Mouse (Mus musculus) heart, embryonic 14.5 days (tissue): Measurements from ENCODE around the gene Arhgap33. TPM values are rescaled to one million over a fixed set of nuclear protein-coding genes. Genes with fewer than 3 reads are reported as not detected.
"Not testable (repeated sequence)": the region's sequence is repeated elsewhere in the genome, so short reads cannot be mapped to it uniquely, and the experiment has no call there.

Experiments used
- ATAC-seq: fragments of 200-750 bp; cut with Nextera tagmentation; 2 replicates; pipeline ENCODE4 v1.8.0; 2017; ENCODE audit warnings: low read depth, moderate TSS enrichment; ENCODE audit not compliant: insufficient number of reproducible peaks, insufficient read depth, low FRiP score
- H3K27ac ChIP-seq, 2 experiments: fragments of 200-500 bp in 1 of 2; fragments of 300-500 bp in 1 of 2; sonication (generic) in 1 of 2; replicated peaks in 1 of 2; 2 replicates each; pipeline ENCODE4 v1.5.1; 2012 to 2014; ENCODE audit warnings: low read depth in 2 of 2, low read length in 2 of 2, control low read depth in 1 of 2, mild to moderate bottlenecking in 1 of 2, mixed read lengths in 1 of 2; ENCODE audit not compliant: control insufficient read depth in 1 of 2, insufficient read depth in 1 of 2
- H3K27me3 ChIP-seq: fragments of 300-500 bp; sonication (generic); 2 replicates; pipeline ENCODE4 v1.6.1; 2014; ENCODE audit warnings: mild to moderate bottlenecking, low read length, control low read depth; ENCODE audit not compliant: control insufficient read depth, insufficient read depth
- H3K36me3 ChIP-seq: fragments of 300-500 bp; sonication (generic); 2 replicates; pipeline ENCODE4 v1.6.1; 2014; ENCODE audit warnings: mild to moderate bottlenecking, control low read depth, low read length, mixed read lengths; ENCODE audit not compliant: control insufficient read depth, insufficient read depth
- H3K4me1 ChIP-seq, 2 experiments: fragments of 200-500 bp in 1 of 2; fragments of 300-500 bp in 1 of 2; sonication (generic) in 1 of 2; 2 replicates each; pipeline ENCODE4 v1.6.1; 2012 to 2014; ENCODE audit warnings: low read length in 2 of 2, control low read depth in 1 of 2, mixed read lengths in 1 of 2; ENCODE audit not compliant: control insufficient read depth in 2 of 2, insufficient read depth in 2 of 2
- H3K4me2 ChIP-seq: fragments of 300-500 bp; sonication (generic); 2 replicates; pipeline ENCODE4 v1.6.1; 2014; ENCODE audit warnings: mild to moderate bottlenecking, low read length
- H3K4me3 ChIP-seq, 2 experiments: fragments of 200-500 bp in 1 of 2; fragments of 300-500 bp in 1 of 2; sonication (generic) in 1 of 2; 2 replicates each; pipeline ENCODE4 v1.5.1; 2012 to 2014; ENCODE audit warnings: low read length in 2 of 2, mild to moderate bottlenecking in 2 of 2, control low read depth in 1 of 2, low read depth in 1 of 2, moderate library complexity in 1 of 2; ENCODE audit not compliant: control insufficient read depth in 1 of 2, insufficient read depth in 1 of 2
- H3K9ac ChIP-seq: fragments of 300-500 bp; sonication (generic); 2 replicates; pipeline ENCODE4 v1.6.1; 2014; ENCODE audit warnings: mild to moderate bottlenecking, low read length
- H3K9me3 ChIP-seq: fragments of 300-500 bp; sonication (generic); 2 replicates; pipeline ENCODE4 v1.6.1; 2016; ENCODE audit warnings: low read length, control low read depth; ENCODE audit not compliant: control insufficient read depth
- WGBS: fragments of 180-500 bp; shearing (Covaris S2); extraction: QIAGEN DNeasy Blood & Tissue Kit; methylation state at CpG from one replicate; pipeline ENCODE4 v1.1.7; 2014; 5-methylcytosine and 5-hydroxymethylcytosine counted together
- polyA plus RNA-seq: library from polyadenylated mRNA; unstranded; fragments of >200 nt; fragmentation: Nextera tagmentation; extraction: Ambion mirVana; gene quantifications from 2 replicates; pipeline ENCODE4 v1.2.1, GENCODE M21; 2014

The Arhgap33 gene
- polyA plus RNA-seq, 1 experiment from 2014 or later, result 9.0 TPM

GRCm38 (mm10) chr7:30518325-30518724 lies 16.5 kb downstream of the Arhgap33 start:
- H3K4me1 ChIP-seq, result no peaks in the 10 kb centered on the region
- H3K36me3 ChIP-seq, result no peaks in the 10 kb centered on the region
- no peak for ATAC-seq
- H3K9me3 ChIP-seq, result no peaks in the 10 kb centered on the region
- H3K27ac ChIP-seq, result no peak overlapping the region
- no peak overlapping the region for H3K4me2 ChIP-seq
- peaks cover 14% of the 10 kb centered on the region; the same call in 1 of the 2 replicates for H3K27me3 ChIP-seq
- WGBS, result 36% methylated on average over 8 of the region's 8 CpGs
- H3K4me3 ChIP-seq, result no peak overlapping the region
- no peak overlapping the region for H3K9ac ChIP-seq

- no peak overlapping the region for H3K9ac ChIP-seq
- no peak overlapping the region for H3K4me2 ChIP-seq
- H3K4me1 ChIP-seq, result no peaks in the 10 kb centered on the region
- ATAC-seq, result no peak
- H3K36me3 ChIP-seq, result no peaks in the 10 kb centered on the region
- H3K27me3 ChIP-seq, result peaks cover 14% of the 10 kb centered on the region; the same call in 1 of the 2 replicates
- H3K4me3 ChIP-seq, result no peak overlapping the region
- H3K9me3 ChIP-seq, result no peaks in the 10 kb centered on the region
- H3K27ac ChIP-seq, result no peak overlapping the region
- 49% methylated on average over 24 of the region's 24 CpGs for WGBS
Observed at GRCm38 (mm10) chr7:30515003-30515760, 19.7 kb downstream of the Arhgap33 start.

- Histone ChIP-seq H3K4me1 (no peaks in the 10 kb centered on the region), H3K27ac (no peak overlapping the region), H3K4me2 (no peak overlapping the region), H3K9me3 (no peaks in the 10 kb centered on the region), H3K36me3 (no peaks in the 10 kb centered on the region), H3K9ac (no peak overlapping the region), H3K4me3 (no peak overlapping the region), H3K27me3 (no peaks in the 10 kb centered on the region)
- 69% methylated on average over 4 of the region's 4 CpGs for WGBS
- no peak for ATAC-seq
Observed at GRCm38 (mm10) chr7:30508061-30508460, 26.8 kb downstream of the Arhgap33 start.

- not testable (repeated sequence) for ATAC-seq, H3K9ac ChIP-seq, H3K4me2 ChIP-seq, H3K36me3 ChIP-seq, H3K27me3 ChIP-seq, H3K4me1 ChIP-seq, H3K9me3 ChIP-seq, H3K27ac ChIP-seq, H3K4me3 ChIP-seq
- 78% methylated on average over 5 of the region's 5 CpGs for WGBS
Observed at GRCm38 (mm10) chr7:30501159-30501558, 33.7 kb downstream of the Arhgap33 start.

- H3K9ac ChIP-seq, H3K4me3 ChIP-seq, H3K4me1 ChIP-seq, H3K9me3 ChIP-seq, H3K36me3 ChIP-seq, ATAC-seq, H3K4me2 ChIP-seq, H3K27ac ChIP-seq: not testable (repeated sequence)
- peaks cover 13% of the 10 kb centered on the region for H3K27me3 ChIP-seq
- WGBS, result 54% methylated on average over 4 of the region's 5 CpGs
Observed at GRCm38 (mm10) chr7:30495506-30496042, 39.3 kb downstream of the Arhgap33 start.

- ATAC-seq, result no peak
- Histone ChIP-seq H3K9me3 (no peaks in the 10 kb centered on the region), H3K4me3 (no peak within 1 kb of the TSS), H3K9ac (no peak within 1 kb of the TSS), H3K4me2 (no peak within 1 kb of the TSS), H3K36me3 (no peaks in the 10 kb centered on the region), H3K27me3 (peaks cover 13% of the 10 kb centered on the region), H3K27ac (no peak within 1 kb of the TSS), H3K4me1 (no peaks in the 10 kb centered on the region)
- WGBS, result 54% methylated on average over 11 of the region's 11 CpGs
Observed at GRCm38 (mm10) chr7:30493401-30493931, 41.4 kb downstream of the Arhgap33 start, which contains the start of gene Prodh2. Gene Prodh2 (plus strand): TSS chr7:30493622.

- Histone ChIP-seq H3K4me3 (no peak overlapping the region), H3K9ac (no peak overlapping the region), H3K9me3 (no peaks in the 10 kb centered on the region), H3K4me1 (no peaks in the 10 kb centered on the region), H3K27me3 (peaks cover 13% of the 10 kb centered on the region), H3K27ac (no peak overlapping the region), H3K36me3 (no peaks in the 10 kb centered on the region), H3K4me2 (no peak overlapping the region)
- no peak for ATAC-seq
- 23% methylated on average over 4 of the region's 4 CpGs for WGBS
Observed at GRCm38 (mm10) chr7:30492765-30493164, 42.1 kb downstream of the Arhgap33 start.
